Mouse (Mus musculus): ENCODE data around the gene Kcnn4.

DNA sequence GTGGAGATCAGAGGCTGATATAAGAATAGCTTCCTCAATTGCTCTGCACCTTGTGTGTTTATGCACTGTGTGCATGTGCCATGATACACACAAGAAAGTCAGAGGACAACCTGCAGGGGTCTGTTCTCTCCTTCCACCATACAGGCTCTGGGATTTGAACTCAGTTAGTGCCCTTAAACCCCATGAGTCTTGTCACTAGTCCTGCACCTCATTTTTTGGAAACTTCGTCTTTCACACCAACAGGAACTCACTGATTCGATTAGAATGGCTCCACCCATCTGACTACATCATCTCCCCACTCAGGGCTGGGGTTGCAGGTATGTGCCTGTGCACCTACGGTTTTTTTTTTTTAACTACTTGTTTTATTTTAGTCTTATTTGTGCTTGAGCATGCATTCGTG is 1.8 kb upstream of the Kcnn4 start:
- TF ChIP-seq POLR2A (IDR thresholded peaks at IDR 0.05; ENCODE audit: insufficient read depth, low read depth, low read length) = no peak
- TF ChIP-seq CTCF (IDR thresholded peaks at IDR 0.05; ENCODE audit: insufficient read depth, low read depth, low read length) = no peak
